Mouse (Mus musculus): ENCODE measurements at regions not wholly inside any gene's neighbourhood (a gene's known extent, or its start where the extent isn't known, plus 50 kb on each side); places are given as distances from the start of the nearest gene placed in this dataset.

DNA sequence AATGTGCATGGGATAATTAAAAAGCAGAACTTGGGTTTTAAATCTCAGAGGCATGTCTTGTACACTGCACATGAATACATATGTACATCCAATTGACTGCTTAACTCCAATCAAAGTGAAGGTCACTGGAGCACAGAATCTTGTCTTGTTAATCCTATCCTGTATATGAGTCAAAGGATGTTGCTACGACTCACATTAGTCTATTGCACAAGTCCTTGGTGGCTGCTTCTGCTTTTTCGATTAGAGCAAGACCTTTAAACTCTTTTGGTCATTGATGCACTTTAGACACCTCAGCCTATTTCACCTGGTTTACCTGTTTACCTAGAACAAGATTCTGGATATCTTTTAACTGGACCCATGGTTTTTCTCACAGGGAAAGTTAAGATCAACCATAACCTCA lies 1008.5 kb upstream of the Cited2 start:
- no peak overlapping the region for H3K4me2 ChIP-seq (replicated peaks; ENCODE audit: low read depth, low read length)
- H3K27ac ChIP-seq (ENCODE audit: low read depth, low read length), result no peak overlapping the region
- no peak overlapping the region for H3K9ac ChIP-seq (ENCODE audit: low read depth, low read length)
- no peak for ATAC-seq (ENCODE audit: low FRiP score, low TSS enrichment)
- H3K4me1 ChIP-seq (ENCODE audit: control insufficient read depth, insufficient read depth, low read length), result no peaks in the 10 kb centered on the region
- no peaks in the 10 kb centered on the region for H3K9me3 ChIP-seq (ENCODE audit: control insufficient read depth, low read length)
- H3K27me3 ChIP-seq (ENCODE audit: control insufficient read depth, insufficient read depth, low read length), result no peaks in the 10 kb centered on the region
- H3K36me3 ChIP-seq (ENCODE audit: control insufficient read depth, insufficient read depth, low read length), result no peaks in the 10 kb centered on the region
- 87% methylated on average over 2 of the region's 2 CpGs for WGBS
- no peak overlapping the region for H3K4me3 ChIP-seq (ENCODE audit: low read length)

DNA sequence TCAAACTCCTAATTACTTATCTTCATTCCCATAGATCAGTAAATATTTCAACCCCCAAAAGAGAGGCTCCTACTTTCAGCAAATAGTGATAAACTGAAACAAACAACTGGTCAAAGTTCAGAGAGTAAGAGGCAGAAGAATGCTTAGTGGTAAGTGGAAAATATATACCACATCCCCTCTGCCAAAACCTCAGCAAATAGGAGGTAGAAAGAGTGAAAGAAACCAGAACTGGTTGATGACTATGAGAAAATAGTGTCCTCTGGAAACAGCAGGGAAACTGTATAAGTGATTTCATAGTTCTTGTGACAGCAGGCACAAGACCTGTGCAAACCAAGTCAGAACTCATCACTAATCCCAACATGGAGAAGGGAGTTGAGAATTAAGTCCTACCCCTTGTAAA lies 980.8 kb upstream of the Cited2 start:
- no peak overlapping the region for H3K4me2 ChIP-seq (replicated peaks; ENCODE audit: low read depth, low read length)
- H3K4me3 ChIP-seq (ENCODE audit: low read length), result no peak overlapping the region
- no peaks in the 10 kb centered on the region for H3K36me3 ChIP-seq (ENCODE audit: control insufficient read depth, insufficient read depth, low read length)
- ATAC-seq (ENCODE audit: low FRiP score, low TSS enrichment), result no peak
- no peak overlapping the region for H3K9ac ChIP-seq (ENCODE audit: low read depth, low read length)
- no peak overlapping the region for H3K27ac ChIP-seq (ENCODE audit: low read depth, low read length)
- H3K9me3 ChIP-seq (ENCODE audit: control insufficient read depth, low read length), result no peaks in the 10 kb centered on the region
- H3K27me3 ChIP-seq (ENCODE audit: control insufficient read depth, insufficient read depth, low read length), result no peaks in the 10 kb centered on the region
- H3K4me1 ChIP-seq (ENCODE audit: control insufficient read depth, insufficient read depth, low read length), result no peaks in the 10 kb centered on the region

DNA sequence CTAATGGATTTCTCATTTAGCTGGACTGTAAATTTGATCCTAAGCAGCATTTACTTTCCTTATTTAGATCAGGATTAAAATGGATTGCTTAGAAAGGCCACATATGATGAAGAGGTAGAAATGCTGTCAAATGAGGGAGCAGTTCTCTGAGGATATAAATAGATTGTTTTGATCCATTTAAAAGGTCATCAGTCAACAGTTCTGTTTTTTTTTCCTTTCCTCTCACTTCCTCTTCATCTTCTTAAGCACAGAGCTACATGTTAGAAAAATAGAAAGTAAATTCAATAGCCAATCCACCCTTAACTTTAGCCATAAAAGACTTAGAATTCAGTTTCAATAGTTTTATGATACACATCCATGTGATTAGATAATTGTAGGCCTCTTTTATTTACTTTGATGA lies 971.5 kb upstream of the Cited2 start:
- Histone ChIP-seq H3K9ac (ENCODE audit: low read depth, low read length) (no peak overlapping the region), H3K4me3 (ENCODE audit: low read length) (no peak overlapping the region), H3K4me1 (ENCODE audit: control insufficient read depth, insufficient read depth, low read length) (no peaks in the 10 kb centered on the region), H3K27me3 (ENCODE audit: control insufficient read depth, insufficient read depth, low read length) (no peaks in the 10 kb centered on the region), H3K9me3 (ENCODE audit: control insufficient read depth, low read length) (no peaks in the 10 kb centered on the region), H3K36me3 (ENCODE audit: control insufficient read depth, insufficient read depth, low read length) (no peaks in the 10 kb centered on the region), H3K27ac (ENCODE audit: low read depth, low read length) (no peak overlapping the region), H3K4me2 (replicated peaks; ENCODE audit: low read depth, low read length) (no peak overlapping the region)
- no peak for ATAC-seq (ENCODE audit: low FRiP score, low TSS enrichment)

DNA sequence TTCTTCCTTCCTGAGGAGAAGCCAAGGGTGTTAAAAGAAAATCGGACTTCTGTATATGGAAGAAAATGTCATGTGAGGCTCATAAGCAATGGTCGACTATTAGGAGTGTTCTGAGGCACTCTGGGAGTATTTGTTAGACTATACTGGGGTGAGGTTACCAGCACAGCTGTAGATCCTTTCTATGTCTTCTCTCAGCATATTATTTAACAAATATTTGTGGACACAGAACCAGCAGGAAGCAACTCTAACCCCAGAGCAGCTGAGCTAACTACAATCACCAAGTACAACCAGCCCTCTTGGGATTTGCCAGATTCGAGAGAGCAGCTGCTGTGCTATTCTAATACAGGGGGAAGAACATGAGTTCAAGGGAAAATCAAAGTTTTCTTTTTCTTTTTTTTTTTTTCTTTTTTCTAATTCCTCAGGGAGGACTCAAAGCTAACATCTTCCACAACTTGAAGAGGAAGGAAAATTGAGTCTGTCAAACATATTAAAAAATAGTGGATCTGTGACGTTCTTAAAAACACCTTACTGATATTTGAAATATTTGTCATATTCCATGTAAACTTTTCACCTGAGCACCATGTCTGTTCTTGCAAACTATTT lies 933.3 kb upstream of the Cited2 start:
- H3K36me3 ChIP-seq (ENCODE audit: control insufficient read depth, insufficient read depth, low read length), result no peaks in the 10 kb centered on the region
- H3K9me3 ChIP-seq (ENCODE audit: control insufficient read depth, low read length), result no peaks in the 10 kb centered on the region
- H3K27ac ChIP-seq (ENCODE audit: low read depth, low read length), result no peak overlapping the region
- no peak overlapping the region for H3K4me3 ChIP-seq (ENCODE audit: low read length)
- no peak overlapping the region for H3K4me2 ChIP-seq (replicated peaks; ENCODE audit: low read depth, low read length)
- no peak for ATAC-seq (ENCODE audit: low FRiP score, low TSS enrichment)
- H3K27me3 ChIP-seq (ENCODE audit: control insufficient read depth, insufficient read depth, low read length), result no peaks in the 10 kb centered on the region
- 67% methylated on average over 4 of the region's 4 CpGs for WGBS
- no peaks in the 10 kb centered on the region for H3K4me1 ChIP-seq (ENCODE audit: control insufficient read depth, insufficient read depth, low read length)
- H3K9ac ChIP-seq (ENCODE audit: low read depth, low read length), result no peak overlapping the region

DNA sequence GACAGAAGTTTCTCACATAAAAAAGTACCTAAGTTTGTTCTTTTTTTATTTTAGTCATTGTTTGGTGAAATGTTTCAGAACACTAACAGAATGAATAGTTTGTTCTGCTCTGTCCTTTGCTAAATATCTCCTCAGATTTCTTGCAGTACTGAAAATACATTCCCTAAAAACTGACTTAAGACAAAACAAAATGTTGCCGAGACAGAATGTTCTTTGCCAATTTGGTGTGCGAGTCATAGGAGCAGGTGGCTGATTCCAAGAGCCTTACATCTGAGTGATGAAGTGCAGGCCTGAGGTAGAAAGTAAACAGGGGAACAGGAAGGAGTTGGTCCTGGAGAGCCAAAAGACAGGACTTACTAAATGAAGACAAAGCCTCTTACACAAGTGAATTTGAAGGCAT lies 919.0 kb upstream of the Cited2 start:
- H3K36me3 ChIP-seq (ENCODE audit: control insufficient read depth, insufficient read depth, low read length), result no peaks in the 10 kb centered on the region
- H3K27me3 ChIP-seq (ENCODE audit: control insufficient read depth, insufficient read depth, low read length), result no peaks in the 10 kb centered on the region
- no peak for ATAC-seq (ENCODE audit: low FRiP score, low TSS enrichment)
- WGBS, result 87% methylated on average over 2 of the region's 2 CpGs
- no peaks in the 10 kb centered on the region for H3K9me3 ChIP-seq (ENCODE audit: control insufficient read depth, low read length)
- no peak overlapping the region for H3K4me3 ChIP-seq (ENCODE audit: low read length)
- H3K4me2 ChIP-seq (replicated peaks; ENCODE audit: low read depth, low read length), result no peak overlapping the region
- no peak overlapping the region for H3K9ac ChIP-seq (ENCODE audit: low read depth, low read length)
- no peaks in the 10 kb centered on the region for H3K4me1 ChIP-seq (ENCODE audit: control insufficient read depth, insufficient read depth, low read length)
- H3K27ac ChIP-seq (ENCODE audit: low read depth, low read length), result no peak overlapping the region

DNA sequence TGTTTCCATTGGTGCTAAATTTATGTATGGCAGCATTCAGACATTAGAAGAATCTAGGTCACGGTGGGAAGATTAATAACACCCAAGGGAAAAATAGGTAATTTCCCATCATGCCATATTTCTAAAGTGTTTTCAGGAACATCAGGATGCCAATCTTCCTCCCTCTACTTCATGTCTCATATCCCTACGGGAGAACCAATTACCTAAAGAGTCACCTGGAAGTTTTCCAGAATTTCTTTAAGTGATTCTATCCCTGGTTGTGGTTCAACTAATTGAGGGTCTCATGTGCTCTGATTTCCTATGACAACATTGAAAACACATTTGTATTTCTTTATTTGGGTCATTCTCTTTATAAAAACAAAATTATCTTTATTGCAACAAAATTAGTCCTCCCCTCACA lies 912.3 kb upstream of the Cited2 start:
- Histone ChIP-seq H3K4me2 (replicated peaks; ENCODE audit: low read depth, low read length) (no peak overlapping the region), H3K4me3 (ENCODE audit: low read length) (no peak overlapping the region), H3K36me3 (ENCODE audit: control insufficient read depth, insufficient read depth, low read length) (no peaks in the 10 kb centered on the region), H3K27me3 (ENCODE audit: control insufficient read depth, insufficient read depth, low read length) (no peaks in the 10 kb centered on the region), H3K27ac (ENCODE audit: low read depth, low read length) (no peak overlapping the region), H3K9ac (ENCODE audit: low read depth, low read length) (no peak overlapping the region), H3K9me3 (ENCODE audit: control insufficient read depth, low read length) (no peaks in the 10 kb centered on the region), H3K4me1 (ENCODE audit: control insufficient read depth, insufficient read depth, low read length) (no peaks in the 10 kb centered on the region)
- 64% methylated on average over 2 of the region's 2 CpGs for WGBS
- no peak for ATAC-seq (ENCODE audit: low FRiP score, low TSS enrichment)

DNA sequence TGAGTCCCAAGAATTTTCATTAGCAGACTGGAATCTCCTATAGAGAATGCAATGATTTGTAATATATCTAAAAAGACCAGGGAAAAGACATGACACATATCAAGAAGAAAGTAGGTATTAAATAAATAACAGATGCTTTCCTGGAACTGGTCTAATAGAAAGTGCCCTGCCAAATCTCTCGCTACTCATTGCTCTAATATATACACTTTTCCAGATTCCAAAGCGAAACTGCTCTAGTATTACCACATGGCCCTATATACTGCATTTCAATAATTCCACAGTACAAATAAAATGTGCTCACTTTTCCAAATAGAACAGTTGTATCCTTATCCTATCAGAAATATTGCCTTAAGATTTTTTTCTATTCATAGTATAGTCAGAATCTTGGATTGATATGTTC lies 909.0 kb upstream of the Cited2 start:
- Histone ChIP-seq H3K4me1 (ENCODE audit: control insufficient read depth, insufficient read depth, low read length) (no peaks in the 10 kb centered on the region), H3K27ac (ENCODE audit: low read depth, low read length) (no peak overlapping the region), H3K36me3 (ENCODE audit: control insufficient read depth, insufficient read depth, low read length) (no peaks in the 10 kb centered on the region), H3K27me3 (ENCODE audit: control insufficient read depth, insufficient read depth, low read length) (no peaks in the 10 kb centered on the region), H3K4me2 (replicated peaks; ENCODE audit: low read depth, low read length) (no peak overlapping the region), H3K9ac (ENCODE audit: low read depth, low read length) (no peak overlapping the region), H3K4me3 (ENCODE audit: low read length) (no peak overlapping the region), H3K9me3 (ENCODE audit: control insufficient read depth, low read length) (no peaks in the 10 kb centered on the region)
- no peak for ATAC-seq (ENCODE audit: low FRiP score, low TSS enrichment)
- WGBS, result 95% methylated on average over 2 of the region's 2 CpGs

DNA sequence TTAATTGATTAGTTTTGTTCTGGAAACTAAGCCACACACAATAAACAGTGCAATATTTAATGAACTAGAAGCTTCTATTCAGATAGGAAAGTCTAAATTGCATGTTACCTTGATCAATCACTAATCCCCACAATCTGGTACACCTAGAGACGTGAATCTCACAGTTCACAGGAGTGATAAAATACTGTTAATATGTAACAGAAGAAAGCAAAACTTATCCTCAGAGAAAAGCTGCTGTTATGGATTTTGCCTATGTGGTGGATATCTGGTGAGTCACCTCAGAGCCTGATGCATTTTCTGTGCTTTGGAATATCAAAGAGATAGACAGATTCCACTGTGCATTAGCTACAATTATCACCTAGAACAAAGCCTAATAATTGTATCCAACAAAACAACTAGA lies 861.5 kb upstream of the Cited2 start:
- Histone ChIP-seq H3K27me3 (ENCODE audit: control insufficient read depth, insufficient read depth, low read length) (no peaks in the 10 kb centered on the region), H3K9ac (ENCODE audit: low read depth, low read length) (no peak overlapping the region), H3K36me3 (ENCODE audit: control insufficient read depth, insufficient read depth, low read length) (no peaks in the 10 kb centered on the region), H3K4me2 (replicated peaks; ENCODE audit: low read depth, low read length) (no peak overlapping the region), H3K27ac (ENCODE audit: low read depth, low read length) (no peak overlapping the region), H3K4me3 (ENCODE audit: low read length) (no peak overlapping the region), H3K4me1 (ENCODE audit: control insufficient read depth, insufficient read depth, low read length) (no peaks in the 10 kb centered on the region), H3K9me3 (ENCODE audit: control insufficient read depth, low read length) (no peaks in the 10 kb centered on the region; the same call in 1 of the 2 replicates)
- ATAC-seq (ENCODE audit: low FRiP score, low TSS enrichment), result no peak
- 78% methylated on average over 1 of the region's 1 CpGs for WGBS

DNA sequence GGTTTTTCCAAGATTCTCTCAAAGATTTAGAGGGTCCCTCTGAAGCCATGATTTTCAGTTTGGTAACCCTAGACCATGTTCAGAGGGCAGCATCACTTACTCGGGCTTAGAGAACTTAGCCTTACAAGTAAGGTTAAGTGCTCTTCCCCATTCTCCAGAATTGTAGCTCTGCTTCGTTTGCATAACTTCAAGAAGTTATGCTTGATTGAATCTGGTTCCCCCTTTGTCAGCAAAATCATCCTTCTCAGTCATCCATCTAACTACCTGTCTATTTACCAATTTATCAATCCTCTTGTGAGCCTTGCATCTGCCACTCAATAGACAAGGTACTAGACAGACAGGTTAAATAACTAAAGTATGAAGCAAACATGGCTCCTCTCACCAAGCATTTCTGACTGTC lies 856.1 kb upstream of the Cited2 start:
- no peak for ATAC-seq (ENCODE audit: low FRiP score, low TSS enrichment)

DNA sequence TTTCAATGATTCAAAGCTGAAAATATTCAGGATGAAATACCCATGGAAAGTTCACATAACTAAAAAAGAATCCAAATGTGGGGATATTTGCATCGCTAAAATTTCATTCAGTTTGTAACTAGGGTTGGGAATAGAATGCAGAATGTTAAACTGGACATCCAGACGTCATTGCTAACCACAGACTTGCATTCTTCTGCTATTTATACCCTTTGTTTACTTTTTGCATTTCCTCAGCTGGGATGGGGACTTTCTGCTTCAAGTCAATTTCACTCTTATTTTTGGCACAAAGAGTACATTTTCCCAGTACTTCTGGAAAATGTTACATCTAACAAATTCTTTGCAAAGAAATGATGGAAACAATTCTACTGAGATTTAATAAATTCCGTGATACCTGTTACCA lies 848.9 kb upstream of the Cited2 start:
- ATAC-seq (ENCODE audit: low FRiP score, low TSS enrichment), result no peak
- Histone ChIP-seq H3K36me3 (ENCODE audit: control insufficient read depth, insufficient read depth, low read length) (no peaks in the 10 kb centered on the region), H3K9ac (ENCODE audit: low read depth, low read length) (no peak overlapping the region), H3K27ac (ENCODE audit: low read depth, low read length) (no peak overlapping the region), H3K4me1 (ENCODE audit: control insufficient read depth, insufficient read depth, low read length) (no peaks in the 10 kb centered on the region), H3K27me3 (ENCODE audit: control insufficient read depth, insufficient read depth, low read length) (no peaks in the 10 kb centered on the region), H3K4me2 (replicated peaks; ENCODE audit: low read depth, low read length) (no peak overlapping the region), H3K4me3 (ENCODE audit: low read length) (no peak overlapping the region), H3K9me3 (ENCODE audit: control insufficient read depth, low read length) (no peaks in the 10 kb centered on the region)
- 68% methylated on average over 3 of the region's 3 CpGs for WGBS

More for the DNA sequence above, 856.1 kb upstream of the Cited2 start:
- Histone ChIP-seq H3K9me3 (ENCODE audit: control insufficient read depth, low read length) (no peaks in the 10 kb centered on the region; the same call in 1 of the 2 replicates), H3K4me1 (ENCODE audit: control insufficient read depth, insufficient read depth, low read length) (no peaks in the 10 kb centered on the region), H3K9ac (ENCODE audit: low read depth, low read length) (no peak overlapping the region), H3K27ac (ENCODE audit: low read depth, low read length) (no peak overlapping the region), H3K4me3 (ENCODE audit: low read length) (no peak overlapping the region), H3K27me3 (ENCODE audit: control insufficient read depth, insufficient read depth, low read length) (no peaks in the 10 kb centered on the region), H3K36me3 (ENCODE audit: control insufficient read depth, insufficient read depth, low read length) (no peaks in the 10 kb centered on the region), H3K4me2 (replicated peaks; ENCODE audit: low read depth, low read length) (no peak overlapping the region)
- 64% methylated on average over 2 of the region's 2 CpGs for WGBS
